Comparison of ENCODE assay signal across 32 mouse cellular contexts in the genomic region with DNA sequence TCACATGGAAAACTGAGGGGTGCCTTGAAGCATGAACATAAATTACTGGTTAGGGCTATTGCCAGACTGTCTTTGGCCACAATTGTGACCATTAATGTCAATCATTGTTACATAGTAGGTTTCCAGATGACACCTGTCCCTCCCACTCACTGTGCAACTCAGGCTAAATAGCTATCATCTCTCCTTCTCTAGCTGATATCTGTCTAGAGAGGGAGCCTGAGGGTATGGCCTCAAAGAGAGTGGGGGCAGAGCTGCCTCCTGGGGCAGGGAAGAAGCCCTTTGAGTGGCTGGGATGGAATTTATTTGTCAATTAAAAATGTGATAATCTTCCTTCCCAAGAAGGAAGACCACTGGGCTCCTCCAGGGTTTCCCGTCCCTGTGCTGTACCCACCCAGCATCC. TPM values are rescaled to one million over a fixed set of nuclear protein-coding genes. Genes with fewer than 3 reads are reported as not detected.
DNase-seq lines count a peak whose midpoint lies in the region; ATAC-seq lines count a peak whose summit lies in the region.
"Had no signal": no experiment of that assay in that cellular context is flagged by ENCODE, and none has a peak within 500 bp of the region (broad histone marks: within the 10 kb centered on the region; RNA-seq: fewer than 3 reads in every experiment).

No protein-coding gene starts in this region.

- H3K9ac ChIP-seq in forebrain, embryonic 11.5 days (ENCODE audit: low read length), result no peak overlapping the region
- H3K9ac ChIP-seq in hindbrain, embryonic 13.5 days, result peak overlapping the region; percentile 13; the same call in 1 of the 2 replicates
- no peak overlapping the region for H3K9ac ChIP-seq in hindbrain, embryonic 11.5 days (ENCODE audit: low read depth, low read length)
- no peak overlapping the region for H3K9ac ChIP-seq in neural tube, embryonic 13.5 days
- H3K9ac ChIP-seq in neural tube, embryonic 15.5 days (replicated peaks), result no peak overlapping the region
- H3K9ac ChIP-seq: embryonic facial prominence, embryonic 15.5 days; heart, embryonic 15.5 days; kidney, embryonic 15.5 days; liver, embryonic 12.5 days; liver, postnatal 0 days had no signal

- H3K27me3 ChIP-seq in forebrain, embryonic 10.5 days (ENCODE audit: poor library complexity, severe bottlenecking), result no peaks in the 10 kb centered on the region
- no peaks in the 10 kb centered on the region for H3K27me3 ChIP-seq in forebrain, embryonic 11.5 days (ENCODE audit: control insufficient read depth, insufficient read depth, low read length)
- H3K27me3 ChIP-seq in hindbrain, embryonic 13.5 days, result no peaks in the 10 kb centered on the region
- no peaks in the 10 kb centered on the region for H3K27me3 ChIP-seq in hindbrain, embryonic 11.5 days (ENCODE audit: control insufficient read depth, insufficient read depth, low read length)
- no peaks in the 10 kb centered on the region for H3K27me3 ChIP-seq in neural tube, embryonic 13.5 days
- H3K27me3 ChIP-seq in neural tube, embryonic 15.5 days (replicated peaks), result no peaks in the 10 kb centered on the region
- H3K27me3 ChIP-seq: CH12.LX; embryonic facial prominence, embryonic 15.5 days; kidney, embryonic 15.5 days had no signal

- DNase-seq in forebrain, embryonic 10.5 days (ENCODE audit: extremely low spot score, low spot score), result no peak
- no peak for DNase-seq in forebrain, embryonic 11.5 days (ENCODE audit: low spot score)
- DNase-seq in hindbrain, embryonic 11.5 days (ENCODE audit: low spot score), result no peak
- DNase-seq in adipocyte (ENCODE audit: low spot score), result no peak
- DNase-seq: adrenal gland, adult 8-10 months; cerebellum, adult 8-10 months; cerebellum, postnatal 25 days; gastrocnemius, postnatal 25 days; heart, adult 11 months; heart, postnatal 36 days; kidney, postnatal 25 days; layer of hippocampus, postnatal 36 days; left cerebral cortex, postnatal 4 days; liver, postnatal 0 days; lung, postnatal 36 days; right cerebral cortex, adult 18-20 months; spleen, adult 18-20 months had no signal

- no peak for ATAC-seq in forebrain, embryonic 11.5 days (replicated peaks; ENCODE audit: low FRiP score)
- ATAC-seq in hindbrain, embryonic 13.5 days (ENCODE audit: low FRiP score), result no peak
- ATAC-seq in hindbrain, embryonic 11.5 days (ENCODE audit: low FRiP score), result no peak
- no peak for ATAC-seq in neural tube, embryonic 13.5 days (ENCODE audit: low read depth)
- ATAC-seq in neural tube, embryonic 15.5 days (ENCODE audit: low FRiP score), result no peak
- ATAC-seq: activated CD4-positive, CD25-positive, alpha-beta regulatory T cell, adult 4 months; intestine, postnatal 0 days; liver, embryonic 12.5 days; liver, postnatal 0 days had no signal

- peak overlapping the region; percentile 17; the same call in 1 of the 2 replicates for H3K27ac ChIP-seq in forebrain, embryonic 10.5 days
- no peak overlapping the region for H3K27ac ChIP-seq in forebrain, embryonic 11.5 days (ENCODE audit: low read depth, low read length)
- H3K27ac ChIP-seq in hindbrain, embryonic 13.5 days, result 0 out of 2 replicates have a peak overlapping the region, but pooled peaks have one; percentile 85
- H3K27ac ChIP-seq in hindbrain, embryonic 11.5 days (ENCODE audit: low read depth, low read length), result no peak overlapping the region
- peak overlapping the region; percentile 86 for H3K27ac ChIP-seq in neural tube, embryonic 13.5 days (replicated peaks)
- no peak overlapping the region for H3K27ac ChIP-seq in neural tube, embryonic 15.5 days (replicated peaks)
- H3K27ac ChIP-seq: embryonic facial prominence, embryonic 10.5 days; embryonic facial prominence, embryonic 15.5 days; heart, embryonic 10.5 days; heart, embryonic 15.5 days; kidney, embryonic 15.5 days; liver, embryonic 12.5 days had no signal

- H3K4me3 ChIP-seq in forebrain, embryonic 10.5 days, result no peak overlapping the region
- no peak overlapping the region for H3K4me3 ChIP-seq in forebrain, embryonic 11.5 days (ENCODE audit: low read depth, low read length)
- H3K4me3 ChIP-seq in hindbrain, embryonic 13.5 days, result no peak overlapping the region
- H3K4me3 ChIP-seq in hindbrain, embryonic 11.5 days (ENCODE audit: low read depth, low read length), result no peak overlapping the region
- H3K4me3 ChIP-seq in neural tube, embryonic 13.5 days, result no peak overlapping the region
- no peak overlapping the region for H3K4me3 ChIP-seq in neural tube, embryonic 15.5 days (replicated peaks)
- H3K4me3 ChIP-seq: embryonic facial prominence, embryonic 10.5 days; embryonic facial prominence, embryonic 15.5 days; heart, embryonic 10.5 days; heart, embryonic 15.5 days; kidney, embryonic 15.5 days; liver, embryonic 12.5 days had no signal

- peaks cover 14% of the 10 kb centered on the region for H3K4me1 ChIP-seq in forebrain, embryonic 10.5 days
- H3K4me1 ChIP-seq in forebrain, embryonic 11.5 days (replicated peaks; ENCODE audit: control insufficient read depth, insufficient read depth, low read length), result no peaks in the 10 kb centered on the region
- peaks cover 29% of the 10 kb centered on the region for H3K4me1 ChIP-seq in hindbrain, embryonic 13.5 days (replicated peaks)
- no peaks in the 10 kb centered on the region for H3K4me1 ChIP-seq in hindbrain, embryonic 11.5 days (replicated peaks; ENCODE audit: control insufficient read depth, insufficient read depth, low read length)
- H3K4me1 ChIP-seq in neural tube, embryonic 13.5 days (replicated peaks), result peaks cover 37% of the 10 kb centered on the region
- H3K4me1 ChIP-seq in neural tube, embryonic 15.5 days, result peaks cover 19% of the 10 kb centered on the region
- H3K4me1 ChIP-seq: liver, embryonic 12.5 days had no signal

- no peak overlapping the region for H3K4me2 ChIP-seq in forebrain, embryonic 11.5 days (ENCODE audit: low read depth, low read length, severe bottlenecking)
- no peak overlapping the region for H3K4me2 ChIP-seq in hindbrain, embryonic 13.5 days
- H3K4me2 ChIP-seq in hindbrain, embryonic 11.5 days (replicated peaks; ENCODE audit: low read depth, low read length), result no peak overlapping the region
- H3K4me2 ChIP-seq in neural tube, embryonic 13.5 days, result no peak overlapping the region
- H3K4me2 ChIP-seq in neural tube, embryonic 15.5 days, result no peak overlapping the region
- H3K4me2 ChIP-seq: embryonic facial prominence, embryonic 15.5 days; heart, embryonic 15.5 days; kidney, embryonic 15.5 days; liver, embryonic 12.5 days had no signal

- 91% methylated on average over 1 of the region's 1 CpGs for WGBS in forebrain, embryonic 10.5 days
- WGBS in forebrain, embryonic 11.5 days, result 80% methylated on average over 1 of the region's 1 CpGs
- WGBS in hindbrain, embryonic 13.5 days, result 64% methylated on average over 1 of the region's 1 CpGs
- WGBS in hindbrain, embryonic 11.5 days, result 73% methylated on average over 1 of the region's 1 CpGs
- 38% methylated on average over 1 of the region's 1 CpGs for WGBS in neural tube, embryonic 13.5 days
- WGBS in neural tube, embryonic 15.5 days, result 62% methylated on average over 1 of the region's 1 CpGs

- no peaks in the 10 kb centered on the region for H3K36me3 ChIP-seq in forebrain, embryonic 10.5 days (replicated peaks)
- no peaks in the 10 kb centered on the region for H3K36me3 ChIP-seq in forebrain, embryonic 11.5 days (ENCODE audit: control insufficient read depth, insufficient read depth, low read length)
- no peaks in the 10 kb centered on the region for H3K36me3 ChIP-seq in hindbrain, embryonic 13.5 days
- H3K36me3 ChIP-seq in hindbrain, embryonic 11.5 days (ENCODE audit: control insufficient read depth, insufficient read depth, low read length), result no peaks in the 10 kb centered on the region
- no peaks in the 10 kb centered on the region for H3K36me3 ChIP-seq in neural tube, embryonic 13.5 days
- no peaks in the 10 kb centered on the region for H3K36me3 ChIP-seq in neural tube, embryonic 15.5 days
- H3K36me3 ChIP-seq: embryonic facial prominence, embryonic 10.5 days; embryonic facial prominence, embryonic 15.5 days; heart, embryonic 10.5 days; heart, embryonic 15.5 days; kidney, embryonic 15.5 days; liver, embryonic 12.5 days had no signal

- H3K9me3 ChIP-seq in forebrain, embryonic 10.5 days, result no peaks in the 10 kb centered on the region
- H3K9me3 ChIP-seq in forebrain, embryonic 11.5 days (ENCODE audit: control insufficient read depth, low read length), result no peaks in the 10 kb centered on the region
- H3K9me3 ChIP-seq in hindbrain, embryonic 13.5 days, result no peaks in the 10 kb centered on the region
- no peaks in the 10 kb centered on the region for H3K9me3 ChIP-seq in hindbrain, embryonic 11.5 days (ENCODE audit: control insufficient read depth, low read length)
- H3K9me3 ChIP-seq in neural tube, embryonic 13.5 days, result no peaks in the 10 kb centered on the region
- no peaks in the 10 kb centered on the region for H3K9me3 ChIP-seq in neural tube, embryonic 15.5 days (replicated peaks)
- H3K9me3 ChIP-seq: embryonic facial prominence, embryonic 10.5 days; embryonic facial prominence, embryonic 15.5 days; heart, embryonic 10.5 days; heart, embryonic 15.5 days; kidney, embryonic 15.5 days; liver, embryonic 12.5 days had no signal

RNA-seq across cellular contexts. Expression of gene C2cd4b, which starts 35.0 kb away (rescaled TPM):
- not detected in 2 replicates for polyA plus RNA-seq in forebrain, embryonic 10.5 days (2016; fragmentation: Nextera tagmentation; extraction: Ambion mirVana)
- polyA plus RNA-seq in forebrain, embryonic 11.5 days (2014; fragmentation: Nextera tagmentation; extraction: Ambion mirVana), result 0.13 TPM in 1 of 2 replicates, not detected in the other
- polyA plus RNA-seq in hindbrain, embryonic 13.5 days (2015; fragmentation: Nextera tagmentation; extraction: Ambion mirVana), result 0.35 and 0.49 TPM in 2 replicates
- 0.11 TPM in 1 of 2 replicates, not detected in the other for polyA plus RNA-seq in hindbrain, embryonic 11.5 days (2014; fragmentation: Nextera tagmentation; extraction: Ambion mirVana)
- 0.53 and 0.73 TPM in 2 replicates for polyA plus RNA-seq in neural tube, embryonic 13.5 days (2015; fragmentation: Nextera tagmentation; extraction: Ambion mirVana)
- 0.83 and 1.4 TPM in 2 replicates for polyA plus RNA-seq in neural tube, embryonic 15.5 days (2015; fragmentation: Nextera tagmentation; extraction: Ambion mirVana)
- polyA plus RNA-seq: activated CD4-positive, CD25-positive, alpha-beta regulatory T cell, adult 4 months; C2C12; liver, postnatal 0 days; stomach, embryonic 16.5 days; urinary bladder, adult 2 months had no signal

RNA-seq across cellular contexts. Expression of gene C2cd4a, which starts 37.9 kb away (rescaled TPM):
- polyA plus RNA-seq in forebrain, embryonic 10.5 days (2016; fragmentation: Nextera tagmentation; extraction: Ambion mirVana), result not detected in 2 replicates
- polyA plus RNA-seq in forebrain, embryonic 11.5 days (2014; fragmentation: Nextera tagmentation; extraction: Ambion mirVana), result 0.13 and 0.25 TPM in 2 replicates
- 0.35 TPM in 1 of 2 replicates, not detected in the other for polyA plus RNA-seq in hindbrain, embryonic 13.5 days (2015; fragmentation: Nextera tagmentation; extraction: Ambion mirVana)
- not detected in 2 replicates for polyA plus RNA-seq in hindbrain, embryonic 11.5 days (2014; fragmentation: Nextera tagmentation; extraction: Ambion mirVana)
- 0.21 and 0.46 TPM in 2 replicates for polyA plus RNA-seq in neural tube, embryonic 13.5 days (2015; fragmentation: Nextera tagmentation; extraction: Ambion mirVana)
- 0.68 and 0.78 TPM in 2 replicates for polyA plus RNA-seq in neural tube, embryonic 15.5 days (2015; fragmentation: Nextera tagmentation; extraction: Ambion mirVana)
- polyA plus RNA-seq: activated CD4-positive, CD25-positive, alpha-beta regulatory T cell, adult 4 months; embryonic facial prominence, embryonic 10.5 days had no signal

RNA-seq across cellular contexts. Expression of gene Vps13c, which starts 46.0 kb away (rescaled TPM):
- polyA plus RNA-seq in forebrain, embryonic 10.5 days (2016; fragmentation: Nextera tagmentation; extraction: Ambion mirVana), result 3.2 and 4.1 TPM in 2 replicates
- polyA plus RNA-seq in forebrain, embryonic 11.5 days (2014; fragmentation: Nextera tagmentation; extraction: Ambion mirVana), result 5.6 and 7.1 TPM in 2 replicates
- 10.7 and 11.2 TPM in 2 replicates for polyA plus RNA-seq in hindbrain, embryonic 13.5 days (2015; fragmentation: Nextera tagmentation; extraction: Ambion mirVana)
- polyA plus RNA-seq in hindbrain, embryonic 11.5 days (2014; fragmentation: Nextera tagmentation; extraction: Ambion mirVana), result 8.8 and 14.7 TPM in 2 replicates
- polyA plus RNA-seq in neural tube, embryonic 13.5 days (2015; fragmentation: Nextera tagmentation; extraction: Ambion mirVana), result 8.0 and 9.3 TPM in 2 replicates
- 8.0 and 8.4 TPM in 2 replicates for polyA plus RNA-seq in neural tube, embryonic 15.5 days (2015; fragmentation: Nextera tagmentation; extraction: Ambion mirVana)

Comparison
In these comparisons a context has a peak if more than half of its experiments do, and no peak if none do; other contexts are left out.
1. H3K27ac ChIP-seq: peak in forebrain, embryonic 10.5 days (single experiment), hindbrain, embryonic 13.5 days (single experiment) and neural tube, embryonic 13.5 days (single experiment); none in forebrain, embryonic 11.5 days (single experiment), hindbrain, embryonic 11.5 days (single experiment) and neural tube, embryonic 15.5 days (single experiment).